Mouse (Mus musculus) heart, postnatal 0 days (tissue): ENCODE measurements around the gene Flt1. TPM values are rescaled to one million over a fixed set of nuclear protein-coding genes. Genes with fewer than 3 reads are reported as not detected.

Experiments used
- ATAC-seq: fragments of 200-750 bp; cut with Nextera tagmentation; 2 replicates; pipeline ENCODE4 v1.8.0; 2017; ENCODE audit warnings: low read depth, moderate number of reproducible peaks, moderate library complexity; ENCODE audit not compliant: insufficient read depth
- DNase-seq: peaks from one replicate; pipeline ENCODE4 v3.0.0-alpha.2; 2016; ENCODE audit warnings: low spot score
- H3K27ac ChIP-seq: fragments of 300-500 bp; sonication (generic); 2 replicates; pipeline ENCODE4 v1.5.1; 2014; ENCODE audit warnings: low read depth, mild to moderate bottlenecking
- H3K27me3 ChIP-seq: fragments of 300-500 bp; sonication (generic); 2 replicates; pipeline ENCODE4 v1.6.1; 2014; ENCODE audit warnings: low read length, mixed read lengths; ENCODE audit not compliant: control insufficient read depth, insufficient read depth
- H3K36me3 ChIP-seq: fragments of 300-500 bp; sonication (generic); replicated peaks from 2 replicates; pipeline ENCODE4 v1.6.1; 2014; ENCODE audit warnings: low read length, mixed read lengths; ENCODE audit not compliant: control insufficient read depth, insufficient read depth
- H3K4me1 ChIP-seq: fragments of 300-500 bp; sonication (generic); 2 replicates; pipeline ENCODE4 v1.6.1; 2014; ENCODE audit warnings: antibody characterized with exemption; ENCODE audit not compliant: control insufficient read depth, insufficient read depth
- H3K4me2 ChIP-seq: fragments of 300-500 bp; sonication (generic); 2 replicates; pipeline ENCODE4 v1.6.1; 2014; ENCODE audit warnings: low read depth, mild to moderate bottlenecking, low read length, moderate library complexity
- H3K4me3 ChIP-seq: fragments of 300-500 bp; sonication (generic); 2 replicates; pipeline ENCODE4 v1.5.1; 2014; ENCODE audit warnings: low read depth, low read length
- H3K9ac ChIP-seq: fragments of 300-500 bp; sonication (generic); replicated peaks from 2 replicates; pipeline ENCODE4 v1.6.1; 2014; ENCODE audit warnings: low read depth, low read length, mixed read lengths
- H3K9me3 ChIP-seq: fragments of 300-500 bp; sonication (generic); replicated peaks from 2 replicates; pipeline ENCODE4 v1.6.1; 2016; ENCODE audit warnings: low read length; ENCODE audit not compliant: control insufficient read depth
- CTCF ChIP-seq: IDR thresholded peaks from 2 replicates; pipeline ENCODE4 v1.5.1; 2016; ENCODE audit warnings: antibody characterized with exemption, control low read depth, low read depth
- EP300 ChIP-seq: IDR thresholded peaks from 2 replicates; pipeline ENCODE4 v1.6.1; 2016; ENCODE audit warnings: antibody characterized with exemption, low read depth
- WGBS: fragments of 180-500 bp; shearing (Covaris S2); extraction: QIAGEN DNeasy Blood & Tissue Kit; methylation state at CpG from one replicate; pipeline ENCODE4 v1.1.7; 2014; 5-methylcytosine and 5-hydroxymethylcytosine counted together
- polyA plus RNA-seq: library from polyadenylated mRNA; unstranded; fragments of >200 nt; fragmentation: Nextera tagmentation; extraction: Ambion mirVana; gene quantifications from 2 replicates; pipeline ENCODE4 v1.2.1, GENCODE M21; 2015
- total RNA-seq: library from RNA; depleted of rRNA; stranded (reverse); fragments of >200 nt; gene quantifications from 2 replicates; pipeline ENCODE4 v1.2.3, GENCODE M21; 2014; ENCODE audit warnings: low replicate concordance

The Flt1 gene
- total and polyA plus RNA-seq, 2 experiments from 2014 or later, result 11.8 to 39.1 TPM

GRCm38 (mm10) chr5:147584648-147585047 is 141.2 kb downstream of the Flt1 start:
- no peak overlapping the region for H3K4me2 ChIP-seq
- no peak overlapping the region for H3K4me3 ChIP-seq
- 58% methylated on average over 9 of the region's 9 CpGs for WGBS
- peaks cover 8% of the 10 kb centered on the region; the same call in 1 of the 2 replicates for H3K4me1 ChIP-seq
- H3K36me3 ChIP-seq, result no peaks in the 10 kb centered on the region; the same call in 1 of the 2 replicates
- DNase-seq, result no peak
- no peaks in the 10 kb centered on the region for H3K27me3 ChIP-seq
- no peak for ATAC-seq
- H3K9me3 ChIP-seq, result no peaks in the 10 kb centered on the region
- TF ChIP-seq EP300 (no peak), CTCF (no peak)
- no peak overlapping the region for H3K9ac ChIP-seq
- H3K27ac ChIP-seq, result peak overlapping the region; percentile 74

GRCm38 (mm10) chr5:147583702-147584298 is 142.0 kb downstream of the Flt1 start:
- peak overlapping the region; percentile 43 for H3K4me2 ChIP-seq
- H3K27me3 ChIP-seq, result no peaks in the 10 kb centered on the region
- 40% methylated on average over 14 of the region's 14 CpGs for WGBS
- peak overlapping the region; percentile 74; the same call in 1 of the 2 replicates for H3K27ac ChIP-seq
- no peak overlapping the region for H3K4me3 ChIP-seq
- H3K36me3 ChIP-seq, result no peaks in the 10 kb centered on the region; the same call in 1 of the 2 replicates
- peak; percentile 57 for DNase-seq
- TF ChIP-seq EP300 (no peak), CTCF (peak; percentile 98)
- no peaks in the 10 kb centered on the region for H3K9me3 ChIP-seq
- no peak overlapping the region for H3K9ac ChIP-seq
- ATAC-seq, result peak; percentile 24; the same call in 1 of the 2 replicates
- H3K4me1 ChIP-seq, result peaks cover 8% of the 10 kb centered on the region; the same call in 1 of the 2 replicates

GRCm38 (mm10) chr5:147580181-147580580 is 145.6 kb downstream of the Flt1 start:
- Histone ChIP-seq H3K9ac (no peak overlapping the region), H3K36me3 (no peaks in the 10 kb centered on the region; the same call in 1 of the 2 replicates), H3K4me2 (no peak overlapping the region), H3K4me1 (peaks cover 8% of the 10 kb centered on the region; the same call in 1 of the 2 replicates), H3K9me3 (no peaks in the 10 kb centered on the region), H3K27ac (0 out of 2 replicates have a peak overlapping the region, but pooled peaks have one; percentile 1), H3K27me3 (no peaks in the 10 kb centered on the region), H3K4me3 (no peak overlapping the region)
- no peak for DNase-seq
- WGBS, result 78% methylated on average over 13 of the region's 13 CpGs
- TF ChIP-seq CTCF (no peak), EP300 (no peak)
- ATAC-seq, result no peak

- WGBS, result 51% methylated on average over 8 of the region's 8 CpGs
- H3K4me2 ChIP-seq, result no peak overlapping the region
These were observed 146.1 kb downstream of the Flt1 start for GRCm38 (mm10) chr5:147579691-147580090.

GRCm38 (mm10) chr5:147579148-147579547 is 146.7 kb downstream of the Flt1 start:
- ATAC-seq, result no peak
- TF ChIP-seq CTCF (no peak; the same call in 1 of the 2 replicates), EP300 (no peak)
- 88% methylated on average over 7 of the region's 7 CpGs for WGBS
- Histone ChIP-seq H3K4me1 (no peaks in the 10 kb centered on the region), H3K27ac (no peak overlapping the region), H3K36me3 (no peaks in the 10 kb centered on the region; the same call in 1 of the 2 replicates), H3K4me2 (no peak overlapping the region), H3K27me3 (no peaks in the 10 kb centered on the region), H3K4me3 (no peak overlapping the region), H3K9ac (no peak overlapping the region), H3K9me3 (no peaks in the 10 kb centered on the region)
- no peak for DNase-seq

More at GRCm38 (mm10) chr5:147579691-147580090, 146.1 kb downstream of the Flt1 start:
- H3K27ac ChIP-seq, result 0 out of 2 replicates have a peak overlapping the region, but pooled peaks have one; percentile 1
- H3K9ac ChIP-seq, result no peak overlapping the region
- no peaks in the 10 kb centered on the region for H3K27me3 ChIP-seq
- no peaks in the 10 kb centered on the region; the same call in 1 of the 2 replicates for H3K36me3 ChIP-seq
- peaks cover 4% of the 10 kb centered on the region; the same call in 1 of the 2 replicates for H3K4me1 ChIP-seq
- no peak overlapping the region for H3K4me3 ChIP-seq
- peak; percentile 53; the same call in 1 of the 2 replicates for TF ChIP-seq EP300
- no peak for TF ChIP-seq CTCF
- ATAC-seq (peak; percentile 37; the same call in 1 of the 2 replicates), DNase-seq (no peak)
- H3K9me3 ChIP-seq, result no peaks in the 10 kb centered on the region
